Mouse (Mus musculus): ENCODE measurements at regions not wholly inside any gene's neighbourhood (a gene's known extent, or its start where the extent isn't known, plus 50 kb on each side); places are given as distances from the start of the nearest gene placed in this dataset.

DNA sequence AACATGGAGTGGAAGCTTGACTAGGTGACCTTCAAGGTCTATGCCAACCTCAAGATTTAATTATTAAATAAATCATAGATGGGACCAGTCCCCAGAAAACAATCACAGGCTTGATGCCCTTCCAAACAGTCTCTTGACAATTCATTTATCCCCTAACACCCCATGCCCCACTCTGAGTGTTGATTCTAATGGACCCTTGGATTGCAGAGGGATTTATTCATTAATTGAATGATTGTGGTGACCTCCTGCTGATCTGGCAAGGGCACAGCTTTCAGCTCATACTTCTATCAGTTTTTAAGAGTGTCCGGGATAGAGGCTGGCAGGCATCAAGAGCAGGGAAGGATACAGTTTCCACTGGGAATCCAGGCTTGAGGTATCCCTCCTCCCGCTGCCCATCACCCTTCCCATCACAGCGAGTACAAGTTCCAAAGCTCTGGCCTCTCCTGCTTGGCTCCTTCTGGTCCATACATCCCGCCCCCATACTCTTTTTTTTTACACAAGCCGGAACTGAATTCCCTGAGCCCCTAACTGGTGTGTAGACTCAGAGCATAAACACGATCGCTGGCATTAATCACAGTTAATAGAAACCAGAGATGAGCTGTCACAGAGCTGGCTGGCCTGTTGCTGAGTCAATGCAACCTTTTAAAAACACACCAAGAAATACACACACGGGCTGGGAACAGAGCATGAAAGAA lies 187.6 kb downstream of the Ets1 start:
- TF ChIP-seq GATA1 (IDR thresholded peaks at IDR 0.05; ENCODE audit: borderline replicate concordance, low read length) = no peak
- no peak for TF ChIP-seq FLI1 (IDR thresholded peaks at IDR 0.05; ENCODE audit: low read length)
